Mouse (Mus musculus): Measurements from ENCODE around the gene Angptl2.

- TF ChIP-seq CTCF (conservative IDR thresholded peaks at IDR 0.05; ENCODE audit: low read length) (no peak), NANOG (IDR thresholded peaks at IDR 0.05; ENCODE audit: borderline replicate concordance, low read length) (no peak)
Measured at GRCm38 (mm10) chr2:33253572-33254190, 37.8 kb downstream of the Angptl2 start.

Data from E14TG2a.4 (cell line).